Mouse (Mus musculus) MEL (cell line): ENCODE results near the gene Gnai3. TPM values are rescaled to one million over a fixed set of nuclear protein-coding genes. Genes with fewer than 3 reads are reported as not detected.

Source experiments
- DNase-seq: peaks from one replicate; pipeline ENCODE4 v3.0.0; 2011; ENCODE audit warnings: low read depth, low spot score
- H3K27ac ChIP-seq: 2 replicates; pipeline ENCODE4 v1.5.1; 2012; ENCODE audit warnings: low read depth, mild to moderate bottlenecking, control low read depth, low read length, moderate library complexity; ENCODE audit not compliant: control insufficient read depth
- H3K27me3 ChIP-seq, 2 experiments: fragments of 150-350 bp in 1 of 2; sonication (generic) in 1 of 2; 2 replicates each; pipeline ENCODE4 v1.6.1; 2012; ENCODE audit warnings: low read length in 2 of 2, mild to moderate bottlenecking in 2 of 2, improper control_type of control experiment in 1 of 2, moderate library complexity in 1 of 2; ENCODE audit not compliant: insufficient read depth in 2 of 2, control insufficient read depth in 1 of 2
- H3K36me3 ChIP-seq, 2 experiments: 2 replicates each; pipeline ENCODE4 v1.6.1; 2012 to 2014; ENCODE audit warnings: low read length in 2 of 2, improper control_type of control experiment in 1 of 2, inconsistent platforms in 1 of 2, mild to moderate bottlenecking in 1 of 2; ENCODE audit not compliant: insufficient read depth in 2 of 2, control insufficient read depth in 1 of 2
- H3K4me1 ChIP-seq, 2 experiments: fragments of 150-350 bp in 1 of 2; sonication (generic) in 1 of 2; 2 replicates each; pipeline ENCODE4 v1.6.1; 2012; ENCODE audit warnings: low read length in 2 of 2, improper control_type of control experiment in 1 of 2, mild to moderate bottlenecking in 1 of 2; ENCODE audit not compliant: insufficient read depth in 2 of 2, control insufficient read depth in 1 of 2
- H3K4me3 ChIP-seq, 2 experiments: fragments of 150-350 bp in 1 of 2; sonication (generic) in 1 of 2; 2 replicates each; pipeline ENCODE4 v1.5.1; 2012; ENCODE audit warnings: low read depth in 2 of 2, low read length in 2 of 2, mild to moderate bottlenecking in 2 of 2, moderate library complexity in 2 of 2, control low read depth in 1 of 2, improper control_type of control experiment in 1 of 2; ENCODE audit not compliant: control insufficient read depth in 1 of 2, insufficient read depth in 1 of 2
- H3K79me2 ChIP-seq: 2 replicates; pipeline ENCODE4 v1.6.1; 2012; ENCODE audit warnings: mild to moderate bottlenecking, low read length, moderate library complexity; ENCODE audit not compliant: control insufficient read depth, poor library complexity, insufficient read depth
- H3K9ac ChIP-seq: 2 replicates; pipeline ENCODE4 v1.6.1; 2012; ENCODE audit warnings: low read depth, mild to moderate bottlenecking, control low read depth, low read length, moderate library complexity; ENCODE audit not compliant: control insufficient read depth, poor library complexity, severe bottlenecking
- H3K9me3 ChIP-seq: fragments of 150-350 bp; sonication (generic); replicated peaks from 2 replicates; pipeline ENCODE4 v1.6.1; 2012; ENCODE audit warnings: mild to moderate bottlenecking, low read length, improper control_type of control experiment, moderate library complexity; ENCODE audit not compliant: insufficient read depth
- BHLHE40 ChIP-seq: IDR thresholded peaks from 2 replicates; pipeline ENCODE4 v1.6.1; 2012; ENCODE audit warnings: low read depth, mild to moderate bottlenecking, inconsistent platforms, low read length, improper control_type of control experiment, borderline replicate concordance
- CHD2 ChIP-seq: IDR thresholded peaks from 2 replicates; pipeline ENCODE4 v1.6.1; 2011; ENCODE audit warnings: low read length, improper control_type of control experiment
- E2F4 ChIP-seq: IDR thresholded peaks from 2 replicates; pipeline ENCODE4 v1.6.1; 2011; ENCODE audit warnings: low read depth, low read length, improper control_type of control experiment, borderline replicate concordance
- ELF1 ChIP-seq: IDR thresholded peaks from 2 replicates; pipeline ENCODE4 v1.6.1; 2014; ENCODE audit warnings: low read depth, mild to moderate bottlenecking, inconsistent platforms, low read length, improper control_type of control experiment, moderate library complexity
- ETS1 ChIP-seq: IDR thresholded peaks from 2 replicates; pipeline ENCODE4 v1.6.1; 2012; ENCODE audit warnings: low read depth, mild to moderate bottlenecking, inconsistent platforms, low read length, improper control_type of control experiment, moderate library complexity
- JUND ChIP-seq: IDR thresholded peaks from 2 replicates; pipeline ENCODE4 v1.6.1; 2011; ENCODE audit warnings: low read depth, mild to moderate bottlenecking, improper control_type of control experiment, low read length
- MAX ChIP-seq: IDR thresholded peaks from 2 replicates; pipeline ENCODE4 v1.6.1; 2011; ENCODE audit warnings: low read length, improper control_type of control experiment
- MEF2A ChIP-seq: IDR thresholded peaks from 2 replicates; pipeline ENCODE4 v1.6.1; 2014; ENCODE audit warnings: low read depth, mild to moderate bottlenecking, inconsistent platforms, low read length, improper control_type of control experiment; ENCODE audit not compliant: poor library complexity, insufficient replicate concordance, severe bottlenecking; ENCODE audit errors: extremely low read depth
- POLR2A ChIP-seq, 2 experiments: IDR thresholded peaks; 2 replicates each; pipeline ENCODE4 v1.6.1; 2011 to 2012; ENCODE audit warnings: low read length in 2 of 2, mild to moderate bottlenecking in 2 of 2, control low read depth in 1 of 2, improper control_type of control experiment in 1 of 2, low read depth in 1 of 2, moderate library complexity in 1 of 2; ENCODE audit not compliant: control insufficient read depth in 1 of 2, insufficient read depth in 1 of 2, poor library complexity in 1 of 2
- POLR2AphosphoS5 ChIP-seq: IDR thresholded peaks from 2 replicates; pipeline ENCODE4 v1.6.1; 2012; ENCODE audit warnings: low read depth, borderline replicate concordance, mild to moderate bottlenecking, inconsistent platforms, low read length, moderate library complexity, mixed read lengths
- SIN3A ChIP-seq: IDR thresholded peaks from 2 replicates; pipeline ENCODE4 v1.6.1; 2012; ENCODE audit warnings: low read length, improper control_type of control experiment, inconsistent platforms
- SMC3 ChIP-seq: IDR thresholded peaks from 2 replicates; pipeline ENCODE4 v1.6.1; 2011; ENCODE audit warnings: low read depth, low read length, improper control_type of control experiment
- TAL1 ChIP-seq: IDR thresholded peaks from 2 replicates; pipeline ENCODE4 v1.6.1; 2012; ENCODE audit warnings: mild to moderate bottlenecking, inconsistent platforms, low read length, moderate library complexity, mixed read lengths
- UBTF ChIP-seq: IDR thresholded peaks from 2 replicates; pipeline ENCODE4 v1.6.1; 2012; ENCODE audit warnings: low read depth, mild to moderate bottlenecking, inconsistent platforms, low read length, improper control_type of control experiment, moderate library complexity, borderline replicate concordance; ENCODE audit not compliant: insufficient read depth
- USF1 ChIP-seq: IDR thresholded peaks from 2 replicates; pipeline ENCODE4 v1.6.1; 2014; ENCODE audit warnings: low read depth, mild to moderate bottlenecking, inconsistent platforms, low read length, improper control_type of control experiment, moderate library complexity
- USF2 ChIP-seq, 2 experiments: IDR thresholded peaks; 2 replicates each; pipeline ENCODE4 v1.6.1; 2011 to 2012; ENCODE audit warnings: improper control_type of control experiment in 2 of 2, low read length in 2 of 2, borderline replicate concordance in 1 of 2, inconsistent platforms in 1 of 2, low read depth in 1 of 2, mild to moderate bottlenecking in 1 of 2; ENCODE audit not compliant: insufficient read depth in 1 of 2
- ZC3H11A ChIP-seq: IDR thresholded peaks from 2 replicates; pipeline ENCODE4 v1.6.1; 2012; ENCODE audit warnings: low read depth, mild to moderate bottlenecking, inconsistent platforms, low read length, improper control_type of control experiment
- ZKSCAN1 ChIP-seq: IDR thresholded peaks from 2 replicates; pipeline ENCODE4 v1.6.1; 2012; ENCODE audit warnings: low read depth, mild to moderate bottlenecking, inconsistent platforms, low read length, improper control_type of control experiment, moderate library complexity
- ZNF384 ChIP-seq: IDR thresholded peaks from 2 replicates; pipeline ENCODE4 v1.6.1; 2012; ENCODE audit warnings: low read depth, mild to moderate bottlenecking, inconsistent platforms, low read length, improper control_type of control experiment
- polyA plus RNA-seq, 2 experiments: library from polyadenylated mRNA; stranded (reverse) in 1 of 2; unstranded in 1 of 2; fragments of >175 nt in 1 of 2; fragments of >200 nt in 1 of 2; gene quantifications; 2 replicates each; pipeline versions ENCODE4 v1.2.1 to v1.2.4; 2012; ENCODE audit warnings: low replicate concordance in 2 of 2, low read depth in 1 of 2; ENCODE audit not compliant: insufficient read length in 2 of 2, insufficient read depth in 1 of 2, missing spikeins in 1 of 2
- total RNA-seq: library from RNA; depleted of rRNA; stranded (reverse); fragments of 300-350 nt; gene quantifications from 2 replicates; pipeline ENCODE4 v1.2.3, GENCODE M21; 2012

The Gnai3 gene
- total and polyA plus RNA-seq, 3 experiments = 74.2 to 96.4 (median 92.1) TPM

- H3K9ac ChIP-seq = no peak overlapping the region
- TF ChIP-seq ZNF384 = peak; percentile 81
- TF ChIP-seq SIN3A = no peak
- TF ChIP-seq MAX = no peak
- TF ChIP-seq ZC3H11A = no peak
- 0 out of 2 replicates have a peak, but pooled peaks have one; percentile 5 for TF ChIP-seq TAL1
- no peak for TF ChIP-seq SMC3
- TF ChIP-seq ELF1 = no peak
- TF ChIP-seq UBTF = no peak
- TF ChIP-seq CHD2 = no peak
- TF ChIP-seq ZKSCAN1 = no peak
- TF ChIP-seq ETS1 = no peak
- TF ChIP-seq JUND = no peak
- no peak for TF ChIP-seq MEF2A
- TF ChIP-seq POLR2AphosphoS5 = no peak
- TF ChIP-seq BHLHE40 = no peak
- TF ChIP-seq E2F4 = no peak
- no peak for TF ChIP-seq POLR2A (IDR thresholded peaks at IDR 0.05; ENCODE audit: control insufficient read depth in 1 of 2, insufficient read depth in 1 of 2, low read depth in 1 of 2, low read length in 2 of 2, poor library complexity in 1 of 2)
- TF ChIP-seq, all 39 proteins: peak for 2
- DNase-seq = peak; percentile 32
- peaks cover 29% of the 10 kb centered on the region in 2 experiments for H3K4me1 ChIP-seq
- peaks cover 54% of the 10 kb centered on the region for H3K79me2 ChIP-seq
- no peaks in the 10 kb centered on the region for H3K27me3 ChIP-seq
- H3K36me3 ChIP-seq = peaks cover 11 to 42% of the 10 kb centered on the region in 2 experiments
- no peak overlapping the region for H3K4me3 ChIP-seq
- H3K27ac ChIP-seq = no peak overlapping the region
- H3K9me3 ChIP-seq = no peaks in the 10 kb centered on the region
Observed at GRCm38 (mm10) chr3:108134701-108135100, 11.2 kb downstream of the Gnai3 start.

- H3K36me3 ChIP-seq = peaks cover 7 to 53% of the 10 kb centered on the region in 2 experiments
- no peak overlapping the region for H3K27ac ChIP-seq
- DNase-seq = no peak
- H3K9me3 ChIP-seq = no peaks in the 10 kb centered on the region
- TF ChIP-seq POLR2AphosphoS5 (no peak), USF1 (peak; percentile 82), USF2 (IDR thresholded peaks at IDR 0.05; ENCODE audit: borderline replicate concordance in 1 of 2, insufficient read depth in 1 of 2, low read depth in 1 of 2, low read length in 2 of 2) (peak in 1 of 2 experiments; percentile 8; a peak in 1 of 4 replicates), ZNF384 (no peak)
- no peak overlapping the region for H3K4me3 ChIP-seq
- no peak overlapping the region for H3K9ac ChIP-seq
- H3K27me3 ChIP-seq = no peaks in the 10 kb centered on the region
- peaks cover 54% of the 10 kb centered on the region for H3K79me2 ChIP-seq
- peaks cover 41 to 42% of the 10 kb centered on the region in 2 experiments for H3K4me1 ChIP-seq
Observed at GRCm38 (mm10) chr3:108132484-108132883, 13.5 kb downstream of the Gnai3 start.
